In genomic region chr4:134719489-134719888, GRCm38 (mm10) we compare ENCODE assay signal across 20 mouse cellular contexts. TPM values are rescaled to one million over a fixed set of nuclear protein-coding genes. Genes with fewer than 3 reads are reported as not detected.
DNase-seq lines count a peak whose midpoint lies in the region; ATAC-seq and TF ChIP-seq lines count a peak whose summit lies in the region.
"Had no signal": no experiment of that assay in that cellular context is flagged by ENCODE, and none has a peak within 500 bp of the region (broad histone marks: within the 10 kb centered on the region; RNA-seq: fewer than 3 reads in every experiment).

No protein-coding gene starts in this region.

- H3K36me3 ChIP-seq in stomach, embryonic 15.5 days = no peaks in the 10 kb centered on the region
- no peaks in the 10 kb centered on the region for H3K36me3 ChIP-seq in stomach, postnatal 0 days (ENCODE audit: control insufficient read depth, insufficient read depth, low read length)
- H3K36me3 ChIP-seq in erythroblast, embryonic 14.5 days (ENCODE audit: control insufficient read depth) = no peaks in the 10 kb centered on the region
- no peaks in the 10 kb centered on the region for H3K36me3 ChIP-seq in liver, embryonic 15.5 days (replicated peaks)
- H3K36me3 ChIP-seq: embryonic facial prominence, embryonic 12.5 days; forebrain, embryonic 10.5 days; hindbrain, embryonic 12.5 days; limb, embryonic 15.5 days had no signal

- no peak overlapping the region for H3K27ac ChIP-seq in stomach, embryonic 15.5 days
- no peak overlapping the region for H3K27ac ChIP-seq in stomach, postnatal 0 days (replicated peaks)
- peak overlapping the region; percentile 66 for H3K27ac ChIP-seq in liver, embryonic 15.5 days (replicated peaks)
- H3K27ac ChIP-seq: embryonic facial prominence, embryonic 12.5 days; hindbrain, embryonic 12.5 days; limb, embryonic 15.5 days had no signal

- H3K9ac ChIP-seq in stomach, embryonic 15.5 days = no peak overlapping the region
- no peak overlapping the region for H3K9ac ChIP-seq in stomach, postnatal 0 days (ENCODE audit: low read length)
- H3K9ac ChIP-seq in liver, embryonic 15.5 days = peak overlapping the region; percentile 2; the same call in 1 of the 2 replicates
- H3K9ac ChIP-seq: embryonic facial prominence, embryonic 12.5 days; forebrain, postnatal 0 days; hindbrain, embryonic 12.5 days; limb, embryonic 15.5 days had no signal

- H3K4me1 ChIP-seq in stomach, embryonic 15.5 days = no peaks in the 10 kb centered on the region
- no peaks in the 10 kb centered on the region for H3K4me1 ChIP-seq in stomach, postnatal 0 days (replicated peaks; ENCODE audit: control insufficient read depth, insufficient read depth)
- peaks cover 25% of the 10 kb centered on the region for H3K4me1 ChIP-seq in erythroblast, embryonic 14.5 days (ENCODE audit: control insufficient read depth)
- H3K4me1 ChIP-seq in liver, embryonic 15.5 days (replicated peaks) = peaks cover 18% of the 10 kb centered on the region
- H3K4me1 ChIP-seq: embryonic facial prominence, embryonic 12.5 days; forebrain, embryonic 10.5 days; hindbrain, embryonic 12.5 days; limb, embryonic 15.5 days had no signal

- TF ChIP-seq CTCF in stomach, postnatal 0 days (IDR thresholded peaks at IDR 0.05; ENCODE audit: low read depth) = no peak

- no peaks in the 10 kb centered on the region for H3K9me3 ChIP-seq in stomach, embryonic 15.5 days
- H3K9me3 ChIP-seq in stomach, postnatal 0 days (ENCODE audit: control insufficient read depth, low read length) = no peaks in the 10 kb centered on the region
- no peaks in the 10 kb centered on the region; the same call in 1 of the 2 replicates for H3K9me3 ChIP-seq in erythroblast, embryonic 14.5 days (ENCODE audit: control insufficient read depth, low read length)
- H3K9me3 ChIP-seq in liver, embryonic 15.5 days (replicated peaks) = no peaks in the 10 kb centered on the region
- H3K9me3 ChIP-seq: embryonic facial prominence, embryonic 12.5 days; forebrain, embryonic 10.5 days; hindbrain, embryonic 12.5 days; limb, embryonic 15.5 days had no signal

- no peak overlapping the region for H3K4me2 ChIP-seq in stomach, embryonic 15.5 days
- H3K4me2 ChIP-seq in stomach, postnatal 0 days (replicated peaks; ENCODE audit: low read depth) = no peak overlapping the region
- peak overlapping the region; percentile 42 for H3K4me2 ChIP-seq in liver, embryonic 15.5 days
- H3K4me2 ChIP-seq: embryonic facial prominence, embryonic 12.5 days; hindbrain, embryonic 12.5 days; limb, embryonic 15.5 days had no signal

- TF ChIP-seq EP300 in stomach, postnatal 0 days (optimal IDR thresholded peaks at IDR 0.05) = no peak

- 63% methylated on average over 8 of the region's 8 CpGs for WGBS in stomach, embryonic 15.5 days
- 73% methylated on average over 8 of the region's 8 CpGs for WGBS in stomach, postnatal 0 days
- WGBS in liver, embryonic 15.5 days (ENCODE audit: insufficient replicate concordance) = 23% methylated on average over 8 of the region's 8 CpGs

- no peak for DNase-seq in stomach, postnatal 0 days (ENCODE audit: low spot score)
- DNase-seq in kidney, adult 8-10 months = no peak
- DNase-seq in natural killer cell, adult 2 months (ENCODE audit: low spot score in 2 of 2) = no peak
- no peak for DNase-seq in gastrocnemius, postnatal 10 days
- DNase-seq: adrenal gland, postnatal 10 days; cerebellum, adult 11-12 months; forebrain, postnatal 0 days; kidney, adult 18-20 months; kidney, postnatal 14 days; midbrain, embryonic 14.5 days; right cerebral cortex, postnatal 25 days had no signal

- H3K27me3 ChIP-seq in stomach, embryonic 15.5 days (replicated peaks) = no peaks in the 10 kb centered on the region
- H3K27me3 ChIP-seq in stomach, postnatal 0 days (ENCODE audit: control insufficient read depth, insufficient read depth, low read length) = no peaks in the 10 kb centered on the region
- H3K27me3 ChIP-seq in erythroblast, embryonic 14.5 days (ENCODE audit: control insufficient read depth) = no peaks in the 10 kb centered on the region
- H3K27me3 ChIP-seq in liver, embryonic 15.5 days = no peaks in the 10 kb centered on the region
- H3K27me3 ChIP-seq: embryonic facial prominence, embryonic 12.5 days; hindbrain, embryonic 12.5 days; limb, embryonic 15.5 days; Patski had no signal

- peak; percentile 39; the same call in 1 of the 2 replicates for ATAC-seq in stomach, embryonic 15.5 days (ENCODE audit: insufficient read depth, low FRiP score, low read depth)
- ATAC-seq in stomach, postnatal 0 days (ENCODE audit: low FRiP score, low TSS enrichment) = no peak
- ATAC-seq in liver, embryonic 15.5 days (ENCODE audit: insufficient read depth) = peak; percentile 89
- ATAC-seq: forebrain, postnatal 0 days; lung, postnatal 0 days; Patski had no signal

- no peak overlapping the region for H3K4me3 ChIP-seq in stomach, embryonic 15.5 days (replicated peaks)
- H3K4me3 ChIP-seq in stomach, postnatal 0 days (ENCODE audit: low read depth, low read length) = no peak overlapping the region
- peak overlapping the region; percentile 20 for H3K4me3 ChIP-seq in erythroblast, embryonic 14.5 days (replicated peaks)
- no peak overlapping the region for H3K4me3 ChIP-seq in liver, embryonic 15.5 days (replicated peaks)
- H3K4me3 ChIP-seq: embryonic facial prominence, embryonic 12.5 days; forebrain, embryonic 10.5 days; hindbrain, embryonic 12.5 days; limb, embryonic 15.5 days had no signal

RNA-seq across cellular contexts. Expression of gene Man1c1, which starts 15.4 kb away (rescaled TPM):
- 2.5 and 3.1 TPM in 2 replicates for polyA plus RNA-seq in stomach, embryonic 15.5 days (2015; fragmentation: Nextera tagmentation; extraction: Ambion mirVana)
- 1.5 TPM in 2 replicates for polyA plus RNA-seq in stomach, postnatal 0 days (2015; fragmentation: Nextera tagmentation; extraction: Ambion mirVana)
- polyA plus RNA-seq in erythroblast, embryonic 14.5 days (2012) = 0.06 and 0.07 TPM in 2 replicates
- polyA plus RNA-seq in liver, embryonic 15.5 days (2015; fragmentation: Nextera tagmentation; extraction: Ambion mirVana) = 1.4 and 2.0 TPM in 2 replicates
- 10 to 100 TPM; 11.2 to 13.8 TPM for total RNA-seq in gastrocnemius, postnatal 10 days (2021)

RNA-seq across cellular contexts. Expression of gene Ldlrap1, which starts 48.3 kb away (rescaled TPM):
- polyA plus RNA-seq in stomach, embryonic 15.5 days (2015; fragmentation: Nextera tagmentation; extraction: Ambion mirVana) = 19.6 and 20.8 TPM in 2 replicates
- polyA plus RNA-seq in stomach, postnatal 0 days (2015; fragmentation: Nextera tagmentation; extraction: Ambion mirVana) = 18.8 and 19.5 TPM in 2 replicates
- polyA plus RNA-seq in erythroblast, embryonic 14.5 days (2012) = 3.0 and 3.8 TPM in 2 replicates
- 21.8 and 22.4 TPM in 2 replicates for polyA plus RNA-seq in liver, embryonic 15.5 days (2015; fragmentation: Nextera tagmentation; extraction: Ambion mirVana)
- 10 to 100 TPM; 11.9 to 17.3 TPM for total RNA-seq in gastrocnemius, postnatal 10 days (2021)
